Mouse (Mus musculus): ENCODE measurements at regions not wholly inside any gene's neighbourhood (a gene's known extent, or its start where the extent isn't known, plus 50 kb on each side); places are given as distances from the start of the nearest gene placed in this dataset.
"Not testable (repeated sequence)": the region's sequence is repeated elsewhere in the genome, so short reads cannot be mapped to it uniquely, and the experiment has no call there.

DNA sequence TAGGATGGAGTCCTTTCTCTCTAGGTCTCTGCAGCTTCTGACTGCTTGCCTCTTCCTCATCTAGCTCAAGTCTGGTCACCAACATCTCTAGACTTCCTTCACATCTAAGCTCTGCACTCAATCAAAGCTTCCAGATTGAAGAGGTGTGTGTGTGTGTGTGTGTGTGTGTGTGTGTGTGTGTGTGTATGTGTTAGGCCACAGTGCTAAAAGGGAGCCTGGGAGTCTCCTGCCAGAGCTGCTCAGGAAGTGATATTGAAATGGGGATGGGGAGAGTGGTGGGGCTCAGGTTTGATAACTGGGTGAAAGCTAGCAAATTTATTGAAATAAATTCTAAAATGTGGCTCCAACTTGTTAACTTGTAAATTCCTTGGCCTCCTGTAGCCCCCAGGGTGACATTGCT lies 73.3 kb downstream of the Gm31371 start:
- not testable (repeated sequence) for H3K9ac ChIP-seq; H3K9me3 ChIP-seq; H3K27me3 ChIP-seq; H3K4me1 ChIP-seq; ATAC-seq (ENCODE audit: insufficient number of reproducible peaks, insufficient read depth, low FRiP score, low TSS enrichment); H3K4me2 ChIP-seq (replicated peaks); H3K36me3 ChIP-seq; H3K4me3 ChIP-seq; H3K27ac ChIP-seq

DNA sequence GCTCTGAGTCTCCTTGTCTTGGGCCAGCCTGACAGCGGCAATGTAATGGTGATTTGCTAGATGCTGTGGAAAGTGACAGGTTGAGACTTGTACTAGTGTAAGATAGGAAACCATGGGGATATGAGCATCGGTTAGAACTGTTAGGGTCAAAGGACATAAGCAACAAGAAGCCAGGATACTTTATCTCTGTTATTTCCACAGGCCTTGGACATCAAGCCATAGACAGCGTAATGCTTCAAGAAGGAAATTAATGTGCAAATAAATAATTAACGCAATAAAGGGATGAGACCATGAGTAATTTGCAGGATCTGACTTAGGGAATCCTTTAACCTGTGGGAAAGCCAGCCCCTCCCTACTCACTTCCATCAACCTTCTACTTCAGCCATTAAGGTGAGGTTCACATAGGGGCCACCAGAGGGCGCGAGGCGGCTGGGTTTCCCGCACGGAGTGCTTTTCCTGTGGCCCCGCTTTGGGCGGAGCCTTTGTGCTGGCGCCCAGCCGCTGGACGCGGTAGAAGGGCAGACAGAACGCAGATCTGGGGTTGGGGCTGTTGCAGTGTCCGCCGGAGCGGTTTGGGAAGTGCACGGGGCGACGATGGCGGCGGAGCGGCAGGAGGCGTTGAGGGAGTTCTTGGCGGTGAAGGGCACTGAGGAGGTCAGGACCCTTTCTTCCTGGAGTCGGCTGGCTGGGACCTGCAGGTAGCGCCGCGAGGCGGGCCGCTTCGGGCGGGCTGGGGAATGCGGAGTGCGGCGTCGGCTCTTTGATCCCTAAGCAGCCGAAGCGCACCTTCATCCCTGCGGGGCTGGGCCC lies 76.5 kb downstream of the Gm31371 start:
- no peak overlapping the region for H3K27ac ChIP-seq
- H3K4me3 ChIP-seq: peak overlapping the region; percentile 48
- peak overlapping the region; percentile 63 for H3K4me2 ChIP-seq (replicated peaks)
- peaks cover 11% of the 10 kb centered on the region; the same call in 1 of the 2 replicates for H3K9me3 ChIP-seq
- H3K9ac ChIP-seq: peak overlapping the region; percentile 68
- no peaks in the 10 kb centered on the region for H3K4me1 ChIP-seq
- peak; percentile 95 for ATAC-seq (ENCODE audit: insufficient number of reproducible peaks, insufficient read depth, low FRiP score, low TSS enrichment)
- peaks cover 9% of the 10 kb centered on the region; the same call in 1 of the 2 replicates for H3K36me3 ChIP-seq
- WGBS: 8% methylated on average over 42 of the region's 42 CpGs
- H3K27me3 ChIP-seq: no peaks in the 10 kb centered on the region

DNA sequence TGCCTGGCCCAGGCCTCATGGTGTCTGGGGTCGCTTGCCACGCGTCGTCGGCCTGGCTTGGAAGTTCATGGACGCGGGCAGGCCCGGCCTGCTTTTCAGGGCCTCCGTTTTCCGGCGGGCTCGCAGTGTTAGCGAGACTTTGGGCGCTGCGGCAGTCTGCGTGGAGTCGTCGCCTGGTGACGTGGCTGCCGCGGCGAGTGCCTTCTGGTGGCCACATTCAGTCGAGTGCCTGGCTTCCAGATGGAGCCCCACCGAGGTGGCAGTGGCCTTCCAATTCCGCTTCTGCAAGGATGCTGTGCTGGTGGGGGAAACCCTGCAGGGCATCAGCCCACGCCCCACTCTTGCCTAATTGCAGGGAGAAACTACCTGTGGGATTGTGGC lies 77.1 kb downstream of the Gm31371 start:
- not testable (repeated sequence) for H3K27ac ChIP-seq; ATAC-seq (ENCODE audit: insufficient number of reproducible peaks, insufficient read depth, low FRiP score, low TSS enrichment); H3K27me3 ChIP-seq; H3K4me1 ChIP-seq; H3K36me3 ChIP-seq
- Histone ChIP-seq H3K4me2 (replicated peaks) (peak overlapping the region; percentile 63), H3K9ac (peak overlapping the region; percentile 68), H3K9me3 (peaks cover 11% of the 10 kb centered on the region; the same call in 1 of the 2 replicates), H3K4me3 (peak overlapping the region; percentile 48)
- WGBS: 22% methylated on average over 26 of the region's 26 CpGs

DNA sequence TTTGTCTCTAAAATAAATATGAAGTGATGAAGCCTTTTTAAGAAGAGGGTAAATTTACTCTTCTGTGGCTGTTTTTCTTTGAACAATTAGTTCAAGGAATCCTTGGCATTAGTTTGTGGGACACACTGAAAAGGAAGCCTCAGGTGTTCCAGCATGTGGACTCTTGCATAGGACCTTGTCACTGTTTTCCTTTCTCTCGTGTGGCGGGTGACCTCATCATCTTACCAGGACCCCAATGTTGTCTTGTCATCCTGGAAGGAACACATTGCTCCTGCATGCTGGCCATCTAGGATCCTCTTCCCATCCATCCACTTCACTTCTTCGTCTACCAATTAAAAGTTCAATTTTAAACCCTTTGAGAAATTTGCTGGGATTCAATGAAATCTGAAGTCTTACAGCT lies 104.9 kb downstream of the Gm31371 start:
- 78% methylated on average over 3 of the region's 3 CpGs for WGBS
- not testable (repeated sequence) for H3K9me3 ChIP-seq; H3K27ac ChIP-seq; H3K4me3 ChIP-seq; H3K36me3 ChIP-seq; H3K9ac ChIP-seq; H3K4me2 ChIP-seq (replicated peaks); ATAC-seq (ENCODE audit: insufficient number of reproducible peaks, insufficient read depth, low FRiP score, low TSS enrichment); H3K27me3 ChIP-seq; H3K4me1 ChIP-seq

DNA sequence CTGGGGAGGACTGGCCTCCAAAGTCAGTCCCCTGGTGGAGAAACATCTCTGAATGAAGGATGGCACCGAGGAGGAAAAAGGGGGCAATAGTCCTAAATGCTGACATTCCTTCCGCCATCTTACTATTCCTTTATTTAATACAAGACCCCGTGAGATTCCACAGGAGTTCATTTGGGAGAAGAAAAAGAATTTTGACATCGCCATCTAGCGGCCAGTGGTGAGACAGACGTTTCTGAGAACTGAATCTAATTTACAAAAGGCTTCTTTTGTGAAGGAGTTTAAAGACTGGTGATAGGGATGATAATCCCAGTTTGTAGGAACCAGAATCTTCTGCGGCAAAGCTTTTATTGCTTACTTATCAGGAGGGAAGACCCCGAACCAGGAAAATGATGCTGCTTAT lies 107.8 kb downstream of the Gm31371 start:
- not testable (repeated sequence) for ATAC-seq (ENCODE audit: insufficient number of reproducible peaks, insufficient read depth, low FRiP score, low TSS enrichment); H3K9ac ChIP-seq; H3K36me3 ChIP-seq; H3K4me1 ChIP-seq; H3K9me3 ChIP-seq; H3K4me2 ChIP-seq (replicated peaks); H3K27me3 ChIP-seq; H3K27ac ChIP-seq; H3K4me3 ChIP-seq
- 70% methylated on average over 8 of the region's 8 CpGs for WGBS

DNA sequence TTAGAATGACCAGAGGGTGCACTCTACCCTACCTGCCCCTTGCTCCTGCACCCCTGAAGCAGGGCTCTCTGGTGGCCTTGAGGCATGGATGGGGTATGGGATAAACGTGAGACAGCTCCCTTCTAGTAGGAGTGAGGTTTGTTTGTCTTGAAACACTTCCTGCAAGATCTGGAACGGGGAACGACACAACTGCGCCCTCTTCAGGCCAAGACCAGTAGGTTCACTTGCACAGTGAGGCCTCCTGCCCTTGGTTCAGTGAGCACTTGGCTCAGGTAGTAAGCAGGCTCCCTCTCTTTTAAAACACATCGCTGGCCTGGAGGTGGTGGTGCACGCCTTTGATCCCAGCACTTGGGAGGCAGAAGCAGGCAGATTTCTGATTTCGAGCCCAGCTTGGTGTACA lies 110.1 kb downstream of the Gm31371 start:
- H3K4me3 ChIP-seq; H3K4me2 ChIP-seq (replicated peaks); H3K9ac ChIP-seq; H3K9me3 ChIP-seq; ATAC-seq (ENCODE audit: insufficient number of reproducible peaks, insufficient read depth, low FRiP score, low TSS enrichment); H3K4me1 ChIP-seq; H3K27me3 ChIP-seq; H3K36me3 ChIP-seq; H3K27ac ChIP-seq: not testable (repeated sequence)
- 76% methylated on average over 7 of the region's 7 CpGs for WGBS

DNA sequence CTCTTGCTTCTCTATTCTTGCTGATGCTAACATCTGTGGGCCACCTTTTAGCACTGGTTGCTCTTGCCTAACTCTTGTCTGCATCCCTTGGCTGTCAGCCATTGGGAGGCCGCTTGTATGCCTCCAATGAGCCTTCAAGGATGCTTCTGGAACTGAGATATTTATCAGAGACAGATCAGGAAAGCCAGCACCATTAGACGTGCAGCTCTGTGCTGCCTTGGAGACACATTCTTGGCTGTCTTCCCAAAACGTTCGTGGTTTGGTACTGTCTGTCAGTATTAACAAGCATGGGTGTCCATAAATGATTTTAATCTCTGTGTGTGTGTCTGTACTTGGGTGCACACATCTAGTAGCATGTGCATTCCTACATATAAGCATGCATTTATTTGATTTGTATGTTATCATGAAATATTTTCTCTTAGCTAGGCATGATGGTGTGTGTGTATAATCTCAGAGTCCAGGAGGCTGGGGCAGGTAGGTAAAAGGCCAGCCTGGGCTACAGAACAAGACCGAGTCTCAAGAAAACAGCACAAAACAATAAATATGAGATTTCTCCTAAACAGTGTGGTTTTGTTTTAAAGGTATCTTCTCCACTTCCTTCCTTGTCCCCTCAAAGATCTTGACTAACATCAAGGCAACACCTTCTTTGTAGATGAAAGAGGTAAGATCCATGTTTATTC lies 111.4 kb downstream of the Gm31371 start:
- not testable (repeated sequence) for ATAC-seq (ENCODE audit: insufficient number of reproducible peaks, insufficient read depth, low FRiP score, low TSS enrichment); H3K4me1 ChIP-seq; H3K27ac ChIP-seq; H3K4me3 ChIP-seq; H3K27me3 ChIP-seq; H3K9ac ChIP-seq; H3K36me3 ChIP-seq; H3K4me2 ChIP-seq (replicated peaks); H3K9me3 ChIP-seq
- WGBS: 77% methylated on average over 5 of the region's 5 CpGs

DNA sequence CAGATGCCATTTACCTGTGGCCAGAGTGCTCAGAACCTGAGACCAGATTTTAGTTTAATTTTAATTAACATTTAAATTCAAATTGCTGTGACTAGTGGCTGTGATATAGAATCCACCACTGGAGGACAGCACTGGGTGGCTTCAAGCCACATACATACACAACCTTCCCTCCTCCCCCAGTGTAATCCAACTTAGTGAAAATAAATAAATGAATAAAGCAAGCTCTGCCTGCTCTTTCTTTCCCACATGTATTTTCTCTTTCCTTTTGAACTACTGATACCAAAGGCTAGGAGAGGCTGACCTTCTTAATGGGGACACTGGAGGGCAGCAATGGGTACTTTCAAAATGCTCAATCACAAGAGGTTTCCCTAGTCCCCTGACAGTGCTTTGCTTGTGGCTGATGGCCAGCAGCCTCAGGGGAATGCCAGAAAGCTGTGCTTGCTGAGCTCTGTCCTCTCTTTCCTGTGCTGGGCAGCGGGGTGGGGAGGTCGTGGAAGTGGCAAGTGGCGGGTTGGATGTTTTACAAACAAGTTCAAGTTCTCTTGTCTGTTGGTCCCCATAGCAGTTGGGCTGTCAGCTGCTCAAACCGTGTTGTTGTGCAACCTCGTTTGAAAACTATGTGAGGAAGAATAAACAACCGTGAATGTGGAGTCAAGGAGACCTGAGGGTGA lies 112.4 kb downstream of the Gm31371 start:
- H3K4me3 ChIP-seq; H3K4me1 ChIP-seq; H3K9me3 ChIP-seq; H3K36me3 ChIP-seq; ATAC-seq (ENCODE audit: insufficient number of reproducible peaks, insufficient read depth, low FRiP score, low TSS enrichment); H3K4me2 ChIP-seq (replicated peaks); H3K27ac ChIP-seq; H3K27me3 ChIP-seq; H3K9ac ChIP-seq: not testable (repeated sequence)
- WGBS: 85% methylated on average over 6 of the region's 6 CpGs

DNA sequence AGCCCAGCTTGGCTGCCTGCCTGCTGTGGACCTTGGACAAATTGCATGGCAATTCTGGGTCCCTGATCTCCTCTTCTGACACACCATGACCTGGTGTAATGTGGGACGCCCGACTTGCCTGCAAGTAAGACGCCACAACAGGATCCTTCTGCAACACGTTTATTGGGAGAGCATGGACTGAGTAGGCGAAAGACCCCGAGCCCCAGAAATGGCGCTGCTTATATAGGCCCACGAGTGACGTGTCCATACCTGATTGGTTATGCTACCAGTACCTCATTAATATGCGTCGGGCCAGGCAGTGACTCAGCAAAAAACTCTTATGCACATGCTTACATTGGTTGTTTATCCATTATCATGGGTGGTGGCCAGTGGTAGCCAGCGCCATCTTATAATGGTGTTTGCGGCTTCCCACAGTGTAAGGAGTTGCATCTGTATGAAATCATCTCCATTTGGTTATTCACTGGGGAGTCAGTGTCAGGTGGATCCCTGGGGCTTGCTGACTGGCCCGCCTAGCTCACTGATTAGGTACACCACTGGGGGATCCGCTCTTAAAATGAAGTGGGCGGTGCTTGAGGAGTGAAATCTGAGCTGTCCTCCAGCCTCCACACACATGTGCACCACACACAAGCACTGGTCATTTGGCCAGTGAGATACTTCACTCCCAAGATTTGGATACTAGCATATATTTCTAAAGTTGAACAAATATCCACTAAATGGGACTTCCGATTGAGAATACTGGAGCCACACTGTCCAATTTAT lies 113.1 kb downstream of the Gm31371 start:
- WGBS: 86% methylated on average over 17 of the region's 17 CpGs
- not testable (repeated sequence) for H3K9ac ChIP-seq; H3K27ac ChIP-seq; H3K4me3 ChIP-seq; H3K4me2 ChIP-seq (replicated peaks); H3K27me3 ChIP-seq; ATAC-seq (ENCODE audit: insufficient number of reproducible peaks, insufficient read depth, low FRiP score, low TSS enrichment); H3K36me3 ChIP-seq; H3K4me1 ChIP-seq; H3K9me3 ChIP-seq

DNA sequence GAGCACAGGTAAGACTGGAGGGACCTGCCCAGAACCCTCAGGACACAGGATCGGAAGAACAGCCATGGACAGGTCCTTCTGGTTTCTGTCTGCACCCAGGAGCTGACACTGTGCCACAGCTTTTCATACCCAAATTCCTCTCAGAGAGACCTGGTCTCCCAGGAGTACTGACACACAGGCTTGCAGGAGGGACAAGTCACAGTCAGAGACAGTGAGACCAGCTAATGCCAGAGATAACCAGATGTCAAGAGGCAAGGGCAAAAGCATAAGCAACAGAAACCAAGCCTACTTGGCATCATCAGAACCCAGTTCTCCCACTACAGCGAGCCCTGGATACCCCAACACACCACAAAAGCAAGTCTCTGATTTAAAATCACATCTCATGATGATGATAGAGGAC lies 122.3 kb downstream of the Gm31371 start:
- H3K4me1 ChIP-seq; H3K36me3 ChIP-seq; H3K4me2 ChIP-seq (replicated peaks); H3K4me3 ChIP-seq; H3K9ac ChIP-seq; H3K27ac ChIP-seq; H3K27me3 ChIP-seq; H3K9me3 ChIP-seq; ATAC-seq (ENCODE audit: insufficient number of reproducible peaks, insufficient read depth, low FRiP score, low TSS enrichment): not testable (repeated sequence)
- 100% methylated on average over 1 of the region's 2 CpGs for WGBS

DNA sequence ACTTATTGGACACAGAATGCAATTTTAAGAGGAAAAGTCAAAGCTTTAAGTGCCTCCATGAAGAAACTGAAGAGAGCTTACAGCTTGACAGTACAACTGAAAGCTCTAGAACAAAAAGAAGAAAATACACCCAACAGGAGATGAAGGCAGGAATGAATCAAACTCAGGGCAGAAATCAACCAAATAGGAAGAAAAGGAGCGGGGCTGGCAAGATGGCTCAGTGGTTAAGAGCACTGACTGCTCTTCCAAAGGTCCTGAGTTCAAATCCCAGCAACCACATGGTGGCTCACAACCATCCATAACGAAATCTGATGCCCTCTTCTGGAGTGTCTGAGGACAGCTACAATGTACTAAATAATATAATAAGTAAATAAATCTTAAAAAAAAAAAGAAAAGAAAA lies 124.8 kb downstream of the Gm31371 start:
- H3K4me1 ChIP-seq; H3K27me3 ChIP-seq; H3K4me3 ChIP-seq; H3K27ac ChIP-seq; H3K36me3 ChIP-seq; H3K4me2 ChIP-seq (replicated peaks); H3K9me3 ChIP-seq; H3K9ac ChIP-seq; ATAC-seq (ENCODE audit: insufficient number of reproducible peaks, insufficient read depth, low FRiP score, low TSS enrichment): not testable (repeated sequence)
- WGBS: 61% methylated on average over 2 of the region's 2 CpGs

Measured in embryonic facial prominence, embryonic 12.5 days (tissue).